Mouse (Mus musculus): ENCODE measurements at regions not wholly inside any gene's neighbourhood (a gene's known extent, or its start where the extent isn't known, plus 50 kb on each side); places are given as distances from the start of the nearest gene placed in this dataset.

DNA sequence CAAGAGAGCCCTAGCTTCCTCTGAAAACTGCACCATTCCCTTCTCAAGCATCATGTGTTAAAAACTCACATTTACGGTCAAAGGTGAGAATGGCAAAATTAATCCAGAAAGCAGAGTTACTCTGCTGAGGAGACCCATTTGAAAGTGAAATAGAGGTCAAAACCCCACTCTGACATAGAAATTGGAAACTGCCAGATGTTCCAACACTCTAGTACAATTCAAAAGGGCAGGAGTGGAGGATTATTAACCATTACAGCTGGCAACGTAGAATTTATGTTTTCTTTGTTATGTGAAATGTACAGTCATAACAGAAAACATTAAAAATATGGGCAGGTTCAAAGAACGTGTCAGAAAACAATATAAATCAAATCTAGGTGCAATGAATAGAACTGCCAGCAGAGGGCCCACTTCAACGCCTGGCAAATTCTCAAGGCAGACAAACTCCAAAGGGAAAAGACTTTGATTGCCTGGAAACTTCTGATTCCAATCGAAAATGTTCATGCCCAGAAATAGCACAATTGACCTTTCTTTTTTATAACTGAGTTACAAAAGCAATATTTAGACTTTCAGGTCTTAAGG, 54.2 kb upstream of the Rfpl4b start:
- DNase-seq (ENCODE audit: low read depth, low spot score) = peak; percentile 50

DNA sequence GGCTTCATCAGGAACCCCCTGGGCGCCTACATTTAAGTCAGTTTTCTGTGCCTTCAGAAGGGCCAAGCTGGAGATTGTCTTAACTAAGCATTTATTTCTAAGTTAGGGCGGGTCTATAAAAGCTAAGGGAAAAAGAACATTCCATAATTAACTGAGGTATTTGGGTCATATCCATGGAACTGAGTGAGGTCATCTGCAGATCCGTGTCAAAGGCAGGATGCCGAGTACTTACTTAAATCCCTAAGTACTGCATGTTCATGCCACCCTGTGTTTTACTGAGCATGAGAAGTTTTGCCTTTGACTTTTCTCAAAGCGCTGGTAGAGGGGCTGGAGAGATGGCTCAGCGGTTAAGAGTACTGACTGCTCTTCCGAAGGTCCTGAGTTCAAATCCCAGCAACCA, 57.7 kb upstream of the Rfpl4b start:
- DNase-seq (ENCODE audit: low read depth, low spot score) = no peak

DNA sequence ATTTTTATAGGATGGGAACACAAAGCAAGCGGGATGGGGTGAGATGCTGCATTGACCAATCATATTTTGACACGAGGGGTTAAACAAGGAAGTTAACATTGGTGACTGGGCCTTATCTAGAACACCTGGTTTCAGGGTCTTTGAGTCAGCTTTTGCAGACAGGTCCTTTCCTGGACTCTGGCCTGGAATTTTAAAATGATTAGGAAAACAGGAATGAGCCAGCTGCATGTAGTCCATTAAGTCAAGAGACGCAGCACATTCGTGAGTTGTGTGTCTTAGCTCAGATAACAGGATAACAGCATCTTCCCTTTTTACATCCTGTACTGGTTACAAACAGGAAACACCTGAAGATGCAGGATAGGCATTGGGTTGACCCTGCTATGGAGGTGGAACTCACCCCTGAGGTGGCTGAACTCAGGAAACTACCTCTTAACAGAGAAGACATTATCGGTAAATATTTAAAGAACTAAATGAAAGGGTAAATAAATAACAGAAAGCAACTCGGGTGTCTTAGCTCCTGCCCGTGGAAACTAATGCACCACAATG, 59.1 kb upstream of the Rfpl4b start:
- no peak for DNase-seq (ENCODE audit: low read depth, low spot score)

DNA sequence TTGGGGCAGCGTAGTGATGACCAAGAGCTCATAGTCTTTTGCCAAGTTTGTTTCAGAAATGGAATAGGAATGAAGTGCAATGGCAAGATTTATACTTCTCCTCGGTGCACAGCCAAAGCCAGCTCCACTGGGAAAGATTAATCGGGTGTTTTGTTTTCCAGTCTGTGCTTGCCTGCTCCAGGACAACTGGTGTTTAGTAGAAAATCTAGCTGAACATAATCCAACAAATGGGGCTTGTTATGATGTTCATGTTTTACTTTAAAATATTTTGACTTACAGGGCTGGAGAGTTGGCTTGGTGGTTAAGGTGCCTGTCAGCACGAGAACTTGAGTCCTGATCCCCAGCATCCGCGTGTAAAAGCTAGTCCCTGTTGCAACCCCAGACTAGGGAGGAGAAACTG, 60.6 kb upstream of the Rfpl4b start:
- DNase-seq (ENCODE audit: low read depth, low spot score) = no peak

DNA sequence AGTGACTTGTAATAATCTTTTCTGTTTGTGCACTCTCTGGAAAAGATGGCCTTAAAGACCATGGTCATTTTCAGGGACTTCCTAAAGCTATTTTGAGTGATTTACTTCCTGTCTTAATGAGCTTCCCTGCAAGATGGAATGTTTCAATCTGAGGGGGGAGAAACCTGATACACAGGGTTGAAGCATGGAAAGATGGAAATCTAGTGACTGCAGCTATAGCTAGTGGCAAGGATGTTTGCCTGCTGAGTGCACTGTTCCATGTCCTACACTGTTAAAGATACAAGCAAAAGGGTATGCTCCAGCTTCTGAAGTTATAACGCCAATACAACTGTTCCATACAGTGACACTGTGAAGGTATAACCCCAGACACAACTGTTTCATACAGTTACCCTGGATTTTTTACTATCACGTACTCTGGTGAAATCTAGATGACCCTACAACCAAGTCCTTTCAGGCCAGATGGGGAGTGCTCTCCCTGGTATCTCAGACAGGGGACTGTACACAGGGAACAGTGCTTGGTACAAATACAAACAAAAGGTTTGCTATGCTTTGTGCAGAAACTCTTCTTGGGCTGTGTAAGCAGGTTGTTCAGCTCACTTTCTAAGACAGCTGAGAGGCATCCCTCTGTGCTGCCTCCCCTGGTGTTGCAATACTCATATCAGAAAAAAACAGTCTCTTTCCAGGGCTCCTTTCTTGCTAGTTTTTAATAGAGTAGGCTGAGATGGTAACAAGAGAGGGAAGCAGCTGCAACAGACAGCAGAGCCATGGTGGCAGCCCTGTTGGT, 62.4 kb upstream of the Rfpl4b start:
- DNase-seq (ENCODE audit: low read depth, low spot score) = no peak

DNA sequence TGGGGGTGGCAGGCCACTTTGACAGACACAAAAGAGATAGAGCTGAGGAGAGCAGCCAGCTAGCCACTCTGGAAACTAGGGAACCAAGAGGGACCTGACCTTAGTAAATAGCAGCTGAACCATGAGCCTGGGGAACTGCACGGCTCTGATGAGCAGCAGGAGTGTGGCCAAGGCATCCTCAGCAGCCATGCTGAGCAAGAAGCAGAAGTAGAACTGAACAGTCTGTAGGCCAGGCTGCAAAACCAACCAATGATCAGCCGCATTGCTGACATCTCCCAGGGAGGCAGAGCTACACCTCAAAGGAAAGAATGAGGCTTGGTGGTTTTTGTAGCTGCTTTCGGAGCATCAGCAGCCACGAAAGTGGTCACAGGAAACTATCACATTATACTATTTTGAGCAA, 63.1 kb upstream of the Rfpl4b start:
- DNase-seq (ENCODE audit: low read depth, low spot score) = no peak

DNA sequence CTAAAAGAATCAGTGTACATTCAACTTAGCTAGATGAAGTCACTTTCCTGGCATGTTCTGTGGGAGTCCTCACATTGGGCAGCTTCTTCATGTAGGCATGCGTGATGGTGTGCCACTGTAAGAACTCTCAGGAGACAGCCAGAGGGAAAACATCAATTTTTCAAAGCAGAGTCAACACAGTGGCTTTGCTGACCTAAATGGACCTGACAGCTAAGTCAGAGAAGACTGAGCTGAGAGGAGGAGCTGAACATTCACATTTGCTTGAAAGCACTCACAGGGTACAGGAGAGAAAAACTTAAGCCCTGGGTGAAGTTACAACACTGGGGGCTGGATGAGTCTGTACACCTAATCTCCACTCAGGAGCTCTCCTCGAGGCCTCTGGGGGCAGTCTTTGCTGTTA, 64.9 kb upstream of the Rfpl4b start:
- no peak for DNase-seq (ENCODE audit: low read depth, low spot score)

DNA sequence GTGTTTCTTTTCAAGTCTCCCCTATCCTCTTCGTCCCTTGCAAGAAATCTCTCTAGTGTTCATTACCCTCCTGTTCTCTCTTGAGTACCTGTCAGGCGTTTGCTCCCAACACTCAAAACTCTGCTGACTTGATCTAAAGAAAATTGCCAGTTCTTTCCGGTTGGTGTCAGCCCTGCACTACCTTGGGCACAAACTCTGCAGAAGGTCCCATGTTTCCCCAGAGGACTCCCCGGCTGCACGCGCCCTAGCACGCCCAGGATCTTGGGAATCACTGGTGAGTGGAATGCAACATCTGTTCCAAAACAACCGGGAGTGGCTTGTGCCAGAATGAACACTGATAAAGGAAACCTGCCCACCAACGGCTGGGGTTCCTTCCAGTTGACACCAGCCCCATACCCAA, 66.3 kb upstream of the Rfpl4b start:
- DNase-seq (ENCODE audit: low read depth, low spot score) = peak; percentile 25

DNA sequence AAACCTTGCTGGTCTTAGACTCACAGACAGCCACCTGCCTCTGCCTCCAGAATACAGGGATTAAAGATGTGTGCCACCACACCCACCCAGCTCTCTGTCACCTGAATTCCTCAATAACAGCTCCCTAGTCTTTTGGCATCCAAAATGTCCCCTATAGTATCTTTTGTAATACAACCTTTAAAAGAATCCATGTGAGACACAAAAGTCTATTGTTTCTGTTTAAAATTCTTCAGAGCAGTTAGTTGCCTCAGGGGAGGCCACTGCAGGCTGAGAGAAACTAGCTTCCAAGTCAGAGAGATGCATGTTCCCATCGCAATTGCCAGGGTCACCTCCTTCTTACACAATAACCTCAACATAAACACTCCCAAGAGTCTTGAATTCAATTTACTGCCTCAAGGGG, 70.6 kb upstream of the Lama4 start:
- peak; percentile 77 for DNase-seq (ENCODE audit: low read depth, low spot score)

DNA sequence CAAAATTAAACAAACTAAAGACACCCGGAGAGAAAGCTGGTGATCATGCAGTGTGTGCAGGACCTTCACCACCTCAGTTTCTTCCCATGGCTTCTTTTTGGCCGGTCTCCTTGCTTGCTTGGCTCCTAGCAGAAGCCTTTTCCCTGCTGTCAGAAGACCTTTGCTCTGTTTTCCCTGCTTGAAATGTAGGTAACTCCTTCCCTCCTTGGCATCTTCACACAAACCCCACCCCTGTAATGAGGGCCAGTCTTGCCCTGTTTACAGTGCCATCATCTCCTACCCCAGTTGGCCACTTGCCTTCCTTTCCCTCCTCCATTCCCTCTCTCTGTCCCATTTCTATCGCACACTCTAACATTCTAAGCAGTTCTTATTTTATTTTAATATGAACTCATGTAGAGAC, 69.7 kb upstream of the Lama4 start:
- no peak for DNase-seq (ENCODE audit: low read depth, low spot score)

DNA sequence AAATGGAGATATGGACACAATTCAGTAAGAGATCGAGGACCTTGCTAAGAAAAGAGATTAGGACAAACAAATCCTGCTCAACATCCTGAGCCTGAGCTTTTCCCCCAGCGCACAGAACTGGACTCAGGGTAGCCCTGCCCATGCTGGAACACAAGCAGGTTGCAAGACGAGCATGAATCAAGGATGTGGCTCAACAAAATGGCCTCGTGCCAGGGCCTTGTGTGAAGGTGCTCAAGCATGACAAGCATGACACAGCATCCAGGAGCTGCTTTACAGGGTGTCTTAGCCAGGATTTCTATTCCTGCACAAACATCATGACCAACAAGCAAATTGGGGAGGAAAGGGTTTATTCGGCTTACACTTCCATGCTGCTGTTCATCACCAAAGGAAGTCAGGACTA, 67.7 kb upstream of the Lama4 start:
- DNase-seq (ENCODE audit: low read depth, low spot score) = no peak

DNA sequence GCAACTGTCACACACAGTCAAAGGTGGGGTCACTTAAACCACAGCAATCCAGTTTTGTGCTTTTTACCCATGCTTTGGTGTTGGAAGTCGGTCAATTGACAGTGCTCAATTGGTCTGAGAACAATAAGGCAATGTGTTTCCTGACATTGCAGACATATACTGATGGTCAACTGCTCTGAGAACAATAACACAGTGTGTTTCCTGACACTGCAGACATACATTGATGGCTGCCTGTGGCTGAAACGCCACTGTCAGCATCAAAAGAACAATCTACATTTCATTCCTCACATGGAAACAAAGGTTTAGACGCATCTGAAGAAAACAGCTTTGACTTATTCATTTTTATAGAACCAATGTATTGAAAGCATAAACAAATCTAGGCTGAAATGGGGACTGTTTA, 59.2 kb upstream of the Lama4 start:
- DNase-seq (ENCODE audit: low read depth, low spot score) = no peak

DNA sequence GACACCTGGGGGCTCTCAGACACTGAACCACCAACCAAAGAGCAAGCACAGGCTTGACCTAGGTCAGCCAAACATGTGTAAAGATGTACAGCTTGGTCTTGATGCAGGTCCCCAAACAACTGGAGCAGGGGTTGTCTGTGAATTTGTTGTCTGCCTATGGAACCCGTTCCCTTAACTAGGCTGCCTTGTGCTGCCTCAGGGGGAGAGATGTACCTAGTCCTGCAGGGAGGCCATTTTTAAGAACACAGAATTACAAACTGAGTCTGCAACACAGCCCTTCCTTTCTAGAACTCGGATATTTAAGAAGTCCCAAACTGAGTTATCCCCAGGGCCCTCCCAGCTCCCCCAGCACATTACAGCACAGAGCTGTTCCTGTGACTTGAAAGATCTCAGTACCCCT, 57.5 kb upstream of the Lama4 start:
- DNase-seq (ENCODE audit: low read depth, low spot score) = no peak

DNA sequence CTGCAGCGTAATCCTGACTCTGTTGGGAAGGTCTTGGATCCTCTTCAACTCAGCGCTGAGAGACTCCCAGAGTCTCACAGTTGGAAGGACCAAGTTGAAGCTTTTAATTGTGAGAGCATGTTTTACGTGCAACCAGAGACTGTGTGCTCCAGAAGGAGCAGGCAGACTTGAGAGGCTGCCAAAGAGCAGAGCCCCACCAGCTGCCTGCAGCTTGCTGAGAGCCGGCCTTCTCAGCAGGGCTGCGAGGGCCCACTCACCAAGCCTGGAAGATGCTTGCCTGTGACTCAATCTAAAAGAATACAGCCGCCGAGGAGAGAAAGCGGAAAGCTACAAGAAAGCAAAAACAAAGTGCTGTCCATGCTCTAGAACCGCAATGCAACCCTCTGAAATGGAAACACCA, 57.0 kb upstream of the Lama4 start:
- no peak for DNase-seq (ENCODE audit: low read depth, low spot score)

DNA sequence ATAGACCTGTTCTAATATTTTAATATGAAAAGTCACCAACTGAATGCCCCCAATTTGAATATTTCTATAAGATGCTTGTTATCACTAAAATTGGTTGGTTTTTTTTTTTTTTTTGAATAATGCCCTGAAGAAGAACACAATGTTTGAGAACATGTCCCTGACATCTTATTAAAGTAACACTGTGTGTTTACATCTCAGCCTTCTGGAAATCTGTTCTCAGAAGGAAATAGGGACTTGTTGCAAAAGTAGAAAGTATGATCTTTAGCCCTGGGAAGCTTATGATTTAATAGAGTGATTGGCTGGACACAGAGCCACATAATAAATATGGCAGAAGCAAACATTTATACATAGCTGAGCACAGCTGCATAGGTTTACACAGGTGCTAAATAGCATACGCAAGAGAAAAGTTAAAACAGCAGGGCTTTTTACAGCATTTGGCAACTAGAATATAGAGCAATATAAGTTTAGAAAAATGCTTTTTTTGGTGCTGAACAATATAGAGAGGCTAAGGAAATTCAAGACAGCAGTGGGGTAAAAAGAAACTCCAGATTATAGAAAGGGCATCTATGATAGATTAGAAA, 56.1 kb upstream of the Lama4 start:
- no peak for DNase-seq (ENCODE audit: low read depth, low spot score)

DNA sequence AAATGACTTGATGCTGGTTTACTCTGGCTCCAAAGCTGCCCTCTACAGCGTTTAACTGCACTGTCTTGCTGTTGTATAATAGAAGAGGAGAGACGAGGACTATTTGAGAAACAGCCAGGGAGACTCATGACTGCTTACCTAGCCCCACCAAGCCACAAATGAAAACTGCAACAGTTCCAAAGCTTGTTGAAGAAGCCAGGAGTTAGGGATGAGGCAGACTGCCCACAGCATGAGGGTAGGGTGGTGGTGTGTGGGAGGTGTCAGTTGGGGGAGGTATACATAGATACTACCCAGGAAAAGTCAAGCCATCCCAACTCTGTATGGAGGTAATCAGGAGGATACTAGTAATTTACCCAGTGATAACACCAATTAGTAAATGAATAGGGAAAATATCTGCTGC, 55.5 kb upstream of the Lama4 start:
- DNase-seq (ENCODE audit: low read depth, low spot score) = no peak

DNA sequence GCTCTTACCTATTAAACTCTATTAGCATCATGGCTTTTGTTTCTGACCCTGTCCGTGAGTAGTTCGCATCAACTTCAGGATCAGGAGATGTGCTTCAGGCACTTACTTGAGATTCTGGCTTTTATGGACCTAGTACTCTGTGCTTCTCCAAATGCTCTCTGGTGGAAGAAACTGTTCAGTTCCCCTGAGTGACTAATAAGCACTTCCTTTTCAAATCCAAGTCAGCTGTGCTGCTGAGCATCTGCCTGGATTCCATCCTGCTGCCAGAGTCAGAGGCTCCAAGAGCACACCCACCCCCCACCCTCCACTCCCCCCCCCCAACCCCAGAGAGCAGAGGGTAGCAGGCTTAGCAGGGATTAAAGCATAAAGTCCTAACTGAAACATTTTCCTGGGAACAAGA, 52.3 kb upstream of the Lama4 start:
- no peak for DNase-seq (ENCODE audit: low read depth, low spot score)

All from ZHBTc4 (cell line).